Mouse (Mus musculus) liver, embryonic 12.5 days (tissue): ENCODE measurements around the gene Gm14226. TPM values are rescaled to one million over a fixed set of nuclear protein-coding genes. Genes with fewer than 3 reads are reported as not detected.
"Not testable (repeated sequence)": the region's sequence is repeated elsewhere in the genome, so short reads cannot be mapped to it uniquely, and the experiment has no call there.

Experiments
- ATAC-seq: fragments of 200-750 bp; cut with Nextera tagmentation; 2 replicates; pipeline ENCODE4 v1.8.0; 2017; ENCODE audit warnings: moderate number of reproducible peaks, mild to moderate bottlenecking, moderate library complexity
- H3K27ac ChIP-seq: fragments of 300-500 bp; sonication (generic); 2 replicates; pipeline ENCODE4 v1.5.1; 2016; ENCODE audit warnings: mild to moderate bottlenecking
- H3K27me3 ChIP-seq: fragments of 300-500 bp; sonication (generic); replicated peaks from 2 replicates; pipeline ENCODE4 v1.6.1; 2016; ENCODE audit warnings: mild to moderate bottlenecking, moderate library complexity
- H3K36me3 ChIP-seq: fragments of 300-500 bp; sonication (generic); 2 replicates; pipeline ENCODE4 v1.6.1; 2016; ENCODE audit warnings: mild to moderate bottlenecking, moderate library complexity
- H3K4me1 ChIP-seq: fragments of 300-500 bp; sonication (generic); 2 replicates; pipeline ENCODE4 v1.6.1; 2016
- H3K4me2 ChIP-seq: fragments of 300-500 bp; sonication (generic); 2 replicates; pipeline ENCODE4 v1.6.1; 2016; ENCODE audit warnings: mild to moderate bottlenecking, moderate library complexity
- H3K4me3 ChIP-seq: fragments of 300-500 bp; sonication (generic); 2 replicates; pipeline ENCODE4 v1.5.1; 2016; ENCODE audit warnings: mild to moderate bottlenecking, moderate library complexity
- H3K9ac ChIP-seq: fragments of 300-500 bp; sonication (generic); 2 replicates; pipeline ENCODE4 v1.6.1; 2016; ENCODE audit warnings: mild to moderate bottlenecking, moderate library complexity
- H3K9me3 ChIP-seq: fragments of 300-500 bp; sonication (generic); replicated peaks from 2 replicates; pipeline ENCODE4 v1.6.1; 2016; ENCODE audit warnings: mild to moderate bottlenecking, moderate library complexity
- whole genome bisulfite sequencing: fragments of 180-500 bp; shearing (Covaris S2); methylation state at CpG from one replicate; pipeline ENCODE4 v1.1.7; 2016; ENCODE audit not compliant: insufficient replicate concordance; 5-methylcytosine and 5-hydroxymethylcytosine counted together
- polyA plus RNA-seq: library from polyadenylated mRNA; unstranded; fragments of >200 nt; fragmentation: Nextera tagmentation; extraction: Ambion mirVana; gene quantifications from 2 replicates; pipeline ENCODE4 v1.2.1, GENCODE M21; 2016

Gm14226 gene
- polyA plus RNA-seq, result 0.53 and 0.62 TPM in 2 replicates

DNA sequence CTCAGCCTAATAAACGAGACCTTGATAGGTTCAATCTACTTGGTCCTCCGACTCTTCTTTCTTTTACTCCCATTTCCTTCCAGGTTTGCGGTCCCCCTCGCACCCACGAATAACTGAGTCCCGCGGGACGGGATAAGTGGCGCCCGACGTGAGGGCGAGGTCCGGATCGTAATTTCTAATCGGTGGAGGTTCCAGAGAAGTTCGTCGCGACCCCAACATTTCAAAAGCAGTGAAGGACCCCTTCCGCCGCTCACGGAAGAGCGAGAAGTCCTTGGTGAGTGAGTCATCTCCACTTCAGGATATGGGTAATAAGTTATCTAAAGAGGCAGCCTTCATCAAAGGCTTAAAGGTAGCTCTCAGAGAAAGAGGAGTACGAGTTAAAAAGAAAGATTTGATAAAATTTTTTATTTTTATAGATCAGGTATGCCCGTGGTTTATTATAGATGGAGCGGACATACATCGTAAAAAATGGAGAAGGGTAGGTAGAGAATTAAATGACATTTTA lies at the start of gene Gm14226:
Gm14226 (plus strand) TSS at position 16 of the 505 bp plus-strand sequence.
- Histone ChIP-seq H3K4me1 (peaks cover 15% of the 10 kb centered on the region), H3K27ac (peak within 1 kb of the TSS; percentile 39), H3K4me3 (peak within 1 kb of the TSS; percentile 58), H3K27me3 (peaks cover 42% of the 10 kb centered on the region), H3K9ac (peak within 1 kb of the TSS; percentile 34), H3K4me2 (peak within 1 kb of the TSS; percentile 90)
- not testable (repeated sequence) for H3K36me3 ChIP-seq, H3K9me3 ChIP-seq, ATAC-seq
- 1% methylated on average over 24 of the region's 26 CpGs for WGBS

DNA sequence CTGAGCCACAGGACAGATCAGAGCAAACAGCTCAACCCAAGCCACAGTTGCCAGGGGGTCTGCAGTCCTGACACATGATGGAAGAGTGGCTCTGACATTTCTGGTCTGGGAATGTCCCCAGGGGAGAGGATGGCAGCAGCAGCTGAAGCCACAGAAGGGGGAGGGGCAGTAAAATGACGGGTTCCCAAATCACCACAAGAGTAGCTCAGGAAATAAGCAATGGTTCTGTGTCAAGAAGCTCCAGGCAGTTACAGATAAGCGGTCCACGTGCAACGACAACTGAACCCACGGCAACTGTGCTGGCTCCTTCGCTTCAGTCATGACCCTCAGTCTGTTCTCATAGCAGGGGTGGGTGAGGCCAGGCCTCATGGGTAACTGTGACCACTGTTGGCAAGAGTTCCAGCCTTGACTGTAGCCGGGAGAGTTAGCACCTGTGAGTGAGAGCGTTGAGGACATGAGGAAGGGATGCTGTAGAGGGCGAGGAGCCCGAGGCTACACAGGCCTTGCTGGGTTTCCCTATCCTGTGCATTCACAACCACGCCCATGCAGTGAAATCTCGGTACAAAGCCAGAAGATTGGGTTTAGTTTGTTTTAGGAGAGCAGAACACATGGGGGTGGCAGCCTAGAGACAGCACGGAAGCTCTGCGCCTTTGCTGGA lies 48.2 kb upstream of the Gm14226 start:
- H3K27ac ChIP-seq, H3K4me1 ChIP-seq, ATAC-seq, H3K4me2 ChIP-seq, H3K9me3 ChIP-seq, H3K4me3 ChIP-seq, H3K36me3 ChIP-seq, H3K27me3 ChIP-seq, H3K9ac ChIP-seq: not testable (repeated sequence)
- 38% methylated on average over 14 of the region's 14 CpGs for WGBS

DNA sequence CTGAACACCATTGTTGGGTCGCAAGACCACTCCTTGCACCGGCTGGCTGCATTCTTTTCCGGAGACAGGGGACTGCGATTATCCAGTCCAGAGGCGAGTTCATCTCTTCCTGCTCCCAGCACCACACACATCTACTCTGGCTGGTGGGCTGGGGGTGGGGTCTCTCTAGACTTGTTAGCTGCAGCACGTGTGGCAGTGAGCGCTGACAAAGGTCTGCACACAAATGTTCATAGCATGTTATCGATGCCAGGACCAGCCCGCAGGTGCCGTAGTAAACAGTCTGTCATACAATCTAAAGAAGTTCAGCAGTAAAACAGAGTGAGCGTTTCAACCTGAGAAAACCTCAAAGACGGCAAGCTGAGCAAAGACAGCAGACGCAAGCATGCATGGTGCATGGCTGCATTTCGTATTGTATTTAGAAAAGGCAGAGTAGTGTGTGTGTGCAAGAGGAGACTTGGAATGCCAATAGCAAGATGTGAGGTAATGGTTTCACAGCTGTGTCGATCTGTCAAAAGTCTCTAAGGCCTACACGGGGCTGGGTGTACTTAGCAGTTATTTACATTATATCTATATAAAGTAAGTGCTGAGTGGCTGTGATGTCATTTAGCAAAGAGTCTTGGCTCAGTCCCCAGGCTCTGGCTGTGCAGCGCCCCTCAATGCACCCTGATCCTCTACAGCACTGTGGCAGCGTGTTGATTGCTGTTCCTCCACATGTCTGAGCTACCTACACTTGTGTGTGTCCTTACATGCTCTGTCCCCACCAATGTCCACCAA lies 46.0 kb upstream of the Gm14226 start:
- H3K36me3 ChIP-seq, result no peaks in the 10 kb centered on the region
- ATAC-seq, result no peak
- no peak overlapping the region for H3K4me3 ChIP-seq
- no peak overlapping the region for H3K27ac ChIP-seq
- 61% methylated on average over 18 of the region's 18 CpGs for WGBS
- no peaks in the 10 kb centered on the region for H3K9me3 ChIP-seq
- no peak overlapping the region for H3K9ac ChIP-seq
- 0 out of 2 replicates have a peak, but pooled peaks cover 3% of the 10 kb centered on the region for H3K27me3 ChIP-seq
- H3K4me2 ChIP-seq, result no peak overlapping the region
- H3K4me1 ChIP-seq, result no peaks in the 10 kb centered on the region

DNA sequence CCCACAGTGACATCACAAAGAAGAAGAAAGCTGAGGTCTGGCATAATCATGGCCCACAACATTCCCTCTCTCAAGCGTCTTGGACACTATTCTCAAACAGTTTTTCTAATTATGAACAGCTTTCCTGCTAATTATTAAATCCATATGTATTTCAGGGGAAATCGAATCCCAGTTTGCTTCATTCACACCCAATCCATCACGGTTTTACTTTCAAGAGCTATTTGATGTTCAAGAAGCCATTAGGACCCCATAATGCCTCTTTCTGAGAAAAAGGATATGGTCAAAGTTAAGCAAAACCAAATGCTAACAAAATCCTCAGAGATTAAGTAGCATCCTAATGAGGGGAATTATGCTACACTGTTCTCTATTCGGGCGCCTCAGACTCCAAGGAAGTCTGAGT lies 45.1 kb upstream of the Gm14226 start:
- no peak overlapping the region for H3K4me3 ChIP-seq
- no peak overlapping the region for H3K9ac ChIP-seq
- no peak overlapping the region for H3K27ac ChIP-seq
- H3K27me3 ChIP-seq, result no peaks in the 10 kb centered on the region
- H3K4me2 ChIP-seq, result no peak overlapping the region
- H3K4me1 ChIP-seq, result no peaks in the 10 kb centered on the region
- no peak for ATAC-seq
- 68% methylated on average over 5 of the region's 5 CpGs for WGBS
- no peaks in the 10 kb centered on the region for H3K36me3 ChIP-seq
- H3K9me3 ChIP-seq, result no peaks in the 10 kb centered on the region

DNA sequence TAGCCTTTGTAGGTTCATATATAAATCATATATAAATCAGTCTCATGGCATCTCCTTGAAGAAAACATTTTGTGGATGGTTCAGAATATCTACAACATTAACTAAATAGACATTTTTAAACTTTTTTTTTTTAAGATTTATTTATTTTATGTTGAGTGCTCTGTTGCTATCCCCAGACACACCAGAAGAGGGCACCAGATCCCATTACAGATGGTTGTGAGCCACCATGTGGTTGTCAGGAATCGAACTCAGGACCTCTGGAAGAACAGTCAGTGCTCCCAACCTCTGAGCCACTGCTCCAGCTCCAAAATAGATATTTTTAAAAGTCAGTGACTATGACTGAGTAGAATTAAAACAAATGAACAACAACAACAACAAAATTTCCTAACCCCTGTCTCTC lies 31.5 kb upstream of the Gm14226 start:
- H3K9ac ChIP-seq, result no peak overlapping the region
- H3K9me3 ChIP-seq, result no peaks in the 10 kb centered on the region
- peaks cover 18% of the 10 kb centered on the region; the same call in 1 of the 2 replicates for H3K27me3 ChIP-seq
- no peak overlapping the region for H3K4me2 ChIP-seq
- H3K4me3 ChIP-seq, result no peak overlapping the region
- H3K36me3 ChIP-seq, result no peaks in the 10 kb centered on the region
- H3K4me1 ChIP-seq, result peaks cover 4% of the 10 kb centered on the region; the same call in 1 of the 2 replicates
- ATAC-seq, result no peak
- WGBS, result 23% methylated on average over 1 of the region's 1 CpGs
- H3K27ac ChIP-seq, result no peak overlapping the region

DNA sequence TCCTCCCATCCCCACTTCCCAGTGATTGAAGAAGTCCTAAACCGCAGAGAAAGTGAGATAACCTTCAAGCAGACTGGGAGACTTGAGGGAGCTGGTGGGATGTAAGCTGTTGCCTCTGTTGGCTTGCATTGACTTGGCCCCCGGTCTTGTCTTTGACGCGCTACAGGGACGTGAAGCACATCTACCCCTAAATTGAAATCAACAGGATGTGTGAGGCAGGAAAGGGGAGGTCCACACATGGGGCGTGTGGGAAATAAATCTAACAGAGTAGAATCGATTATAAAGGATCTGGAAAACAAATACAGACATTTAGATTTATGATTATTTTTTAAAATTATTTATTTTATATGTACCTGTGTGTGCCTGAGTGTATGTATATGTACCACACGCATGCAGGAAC lies 26.7 kb upstream of the Gm14226 start:
- no peak overlapping the region for H3K4me3 ChIP-seq
- no peak overlapping the region for H3K9ac ChIP-seq
- no peak overlapping the region for H3K4me2 ChIP-seq
- H3K4me1 ChIP-seq, result peaks cover 4% of the 10 kb centered on the region; the same call in 1 of the 2 replicates
- peaks cover 15% of the 10 kb centered on the region for H3K27me3 ChIP-seq
- WGBS, result 47% methylated on average over 8 of the region's 8 CpGs
- H3K36me3 ChIP-seq, result no peaks in the 10 kb centered on the region
- H3K9me3 ChIP-seq, result no peaks in the 10 kb centered on the region
- H3K27ac ChIP-seq, result no peak overlapping the region
- ATAC-seq, result no peak

DNA sequence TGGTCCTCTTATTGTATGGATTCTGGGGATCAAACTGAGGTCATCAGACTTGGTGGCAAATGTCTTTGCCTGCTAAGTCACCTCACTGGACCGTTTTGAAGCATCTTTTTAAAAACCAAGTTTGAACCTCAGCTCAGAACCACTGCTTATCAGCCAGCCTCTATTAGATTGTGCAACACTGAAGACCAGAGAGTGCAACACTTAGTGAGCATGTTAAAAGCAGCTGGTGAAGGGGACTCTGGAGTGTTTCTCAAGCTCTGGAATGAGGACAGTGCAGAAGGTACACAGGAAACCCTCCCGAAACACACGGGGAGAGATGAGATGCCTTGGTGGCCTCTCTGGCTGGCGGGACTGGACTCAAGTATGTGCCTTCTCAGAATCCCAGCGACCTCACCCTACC lies 26.0 kb upstream of the Gm14226 start:
- H3K27ac ChIP-seq, result no peak overlapping the region
- no peaks in the 10 kb centered on the region for H3K36me3 ChIP-seq
- H3K4me1 ChIP-seq, result peaks cover 4% of the 10 kb centered on the region; the same call in 1 of the 2 replicates
- H3K4me2 ChIP-seq, result no peak overlapping the region
- H3K4me3 ChIP-seq, result no peak overlapping the region
- no peak overlapping the region for H3K9ac ChIP-seq
- H3K9me3 ChIP-seq, result no peaks in the 10 kb centered on the region
- H3K27me3 ChIP-seq, result peaks cover 15% of the 10 kb centered on the region
- 63% methylated on average over 5 of the region's 5 CpGs for WGBS
- no peak for ATAC-seq

DNA sequence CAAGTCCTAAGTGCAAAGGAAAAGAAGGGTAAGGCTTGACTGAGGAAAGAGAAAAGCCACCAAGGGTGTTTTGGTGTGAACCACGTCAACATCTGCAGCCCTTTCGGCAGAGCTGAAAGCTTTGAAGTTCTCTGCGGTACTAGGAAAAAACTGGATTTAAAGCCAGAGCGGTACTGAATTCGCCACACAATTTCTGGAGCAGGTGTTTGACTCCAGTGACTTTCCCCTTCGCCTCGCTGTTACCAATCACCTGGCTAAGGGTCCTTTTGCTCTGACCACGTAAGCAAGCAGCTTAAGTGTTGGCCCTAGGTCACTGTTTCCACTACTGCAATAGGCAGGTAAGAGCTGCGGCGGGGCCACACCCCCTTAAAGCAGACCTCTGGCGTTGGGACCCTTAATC lies 12.6 kb upstream of the Gm14226 start:
- H3K4me2 ChIP-seq, result no peak overlapping the region
- ATAC-seq, result no peak
- H3K4me3 ChIP-seq, result no peak overlapping the region
- H3K27me3 ChIP-seq, result no peaks in the 10 kb centered on the region
- WGBS, result 77% methylated on average over 11 of the region's 11 CpGs
- no peak overlapping the region for H3K27ac ChIP-seq
- H3K4me1 ChIP-seq, result no peaks in the 10 kb centered on the region
- H3K36me3 ChIP-seq, result no peaks in the 10 kb centered on the region
- H3K9ac ChIP-seq, result no peak overlapping the region
- H3K9me3 ChIP-seq, result no peaks in the 10 kb centered on the region

DNA sequence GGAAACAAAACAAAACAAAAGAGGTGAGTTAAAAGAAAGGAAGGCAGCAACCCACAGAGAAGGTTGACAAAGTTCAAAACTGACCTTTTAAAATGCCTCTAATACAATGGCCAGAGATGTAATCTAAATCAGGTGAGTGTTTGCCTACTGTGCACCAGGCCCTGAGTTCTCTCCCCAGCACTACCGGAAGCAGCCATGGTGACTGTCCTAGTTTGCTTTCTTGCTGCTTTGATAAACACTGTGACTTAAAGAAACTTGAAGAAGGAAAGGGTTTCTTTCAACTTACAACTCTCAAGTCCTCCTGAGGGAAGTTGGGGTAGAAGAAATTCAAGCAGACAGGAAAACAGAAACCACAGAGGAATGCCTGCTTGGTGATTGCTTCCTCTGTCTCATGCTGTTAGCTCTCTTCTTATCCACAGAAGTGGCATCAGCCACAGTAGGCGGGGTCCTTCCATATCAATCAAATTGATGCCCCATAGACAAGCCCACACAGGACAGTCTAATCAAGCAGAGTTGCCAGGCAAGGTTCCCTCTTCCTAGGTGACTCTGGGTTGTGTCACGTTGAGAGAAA lies 6.9 kb upstream of the Gm14226 start:
- Histone ChIP-seq H3K4me3 (no peak overlapping the region), H3K9me3 (no peaks in the 10 kb centered on the region), H3K27me3 (peaks cover 18% of the 10 kb centered on the region; the same call in 1 of the 2 replicates), H3K4me2 (no peak overlapping the region), H3K4me1 (0 out of 2 replicates have a peak, but pooled peaks cover 3% of the 10 kb centered on the region), H3K36me3 (no peaks in the 10 kb centered on the region), H3K27ac (no peak overlapping the region), H3K9ac (no peak overlapping the region)
- ATAC-seq, result no peak
- WGBS, result 7% methylated on average over 3 of the region's 3 CpGs

DNA sequence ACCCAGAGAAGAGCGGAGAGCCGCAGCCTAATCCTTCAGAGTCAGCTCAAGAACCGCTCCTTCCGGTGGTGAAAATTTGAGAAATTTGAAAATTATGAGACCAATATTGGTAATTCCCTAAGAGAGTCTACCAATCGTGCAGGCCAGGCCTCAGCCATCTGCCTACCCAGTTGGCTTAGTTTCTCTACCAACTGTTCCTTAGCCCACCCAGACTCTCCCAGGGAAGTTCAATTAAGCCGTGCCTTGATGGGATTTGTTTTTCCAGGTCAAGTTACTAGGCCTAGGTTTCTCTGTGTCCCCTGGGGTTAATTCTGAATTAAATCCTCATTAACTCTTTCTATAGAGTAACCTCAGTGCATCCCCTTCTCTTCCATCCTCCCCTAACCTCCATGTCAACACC lies 5.1 kb upstream of the Gm14226 start:
- no peak overlapping the region for H3K9ac ChIP-seq
- peaks cover 18% of the 10 kb centered on the region; the same call in 1 of the 2 replicates for H3K27me3 ChIP-seq
- no peak overlapping the region for H3K4me2 ChIP-seq
- H3K27ac ChIP-seq, result no peak overlapping the region
- H3K36me3 ChIP-seq, result no peaks in the 10 kb centered on the region
- no peak for ATAC-seq
- 0 out of 2 replicates have a peak, but pooled peaks cover 3% of the 10 kb centered on the region for H3K4me1 ChIP-seq
- no peak overlapping the region for H3K4me3 ChIP-seq
- H3K9me3 ChIP-seq, result no peaks in the 10 kb centered on the region
- WGBS, result 72% methylated on average over 6 of the region's 6 CpGs

DNA sequence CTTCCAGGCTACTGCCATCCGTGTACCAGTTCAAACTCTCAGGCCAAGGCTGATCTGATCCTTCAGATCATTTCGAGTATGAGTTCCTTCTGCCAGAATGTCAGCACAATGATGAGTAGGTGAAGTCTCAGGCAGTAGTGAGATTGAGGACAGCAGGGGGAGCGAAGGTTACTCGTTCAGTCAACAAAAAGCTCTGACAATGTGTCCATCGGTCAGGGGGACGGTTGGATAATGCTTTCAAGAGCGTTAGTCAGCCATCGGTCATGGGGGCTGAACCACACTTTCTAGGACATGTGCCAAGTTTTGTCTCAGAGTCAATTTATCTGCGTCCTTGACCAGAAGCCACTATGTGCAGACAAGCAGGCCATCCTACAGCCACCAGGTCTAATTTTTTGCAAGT lies 1.3 kb upstream of the Gm14226 start:
- H3K9me3 ChIP-seq, ATAC-seq, H3K27ac ChIP-seq, H3K4me2 ChIP-seq, H3K9ac ChIP-seq, H3K36me3 ChIP-seq, H3K4me3 ChIP-seq: not testable (repeated sequence)
- 32% methylated on average over 7 of the region's 9 CpGs for WGBS
- H3K4me1 ChIP-seq, result peaks cover 13% of the 10 kb centered on the region
- H3K27me3 ChIP-seq, result peaks cover 40% of the 10 kb centered on the region
